Mouse (Mus musculus): ENCODE measurements around the gene Sox5. TPM values are rescaled to one million over a fixed set of nuclear protein-coding genes. Genes with fewer than 3 reads are reported as not detected.
A peak's percentile ranks its signal among the peaks of the same experiment; 100 is the strongest.

Gene Sox5
- polyA plus RNA-seq, 2 experiments = 1.6 to 1.7 TPM

DNA sequence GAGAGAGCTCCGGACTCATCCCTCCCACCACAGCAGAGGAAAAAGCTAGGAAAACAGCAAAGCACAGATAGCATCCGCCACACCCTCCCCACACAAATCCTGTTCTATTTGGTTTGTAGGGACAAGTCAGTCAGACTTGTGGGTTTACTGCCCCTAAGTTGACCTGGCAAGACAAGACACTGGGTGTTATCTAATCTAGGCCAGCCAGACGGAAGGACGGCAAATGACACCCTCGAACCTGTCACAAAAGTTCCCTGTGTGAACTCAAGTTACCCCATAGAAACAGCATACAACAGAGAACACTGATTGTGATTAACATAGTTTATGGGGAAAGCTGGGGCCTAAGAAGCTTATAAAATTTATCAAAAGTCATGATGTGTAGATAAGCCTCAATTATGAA is 76.8 kb downstream of the Sox5 start:
- no peak overlapping the region for H3K9ac ChIP-seq (replicated peaks)
- no peaks in the 10 kb centered on the region for H3K27me3 ChIP-seq (ENCODE audit: control insufficient read depth, insufficient read depth, low read length)
- no peaks in the 10 kb centered on the region for H3K9me3 ChIP-seq (ENCODE audit: control insufficient read depth, low read length)
- ATAC-seq (ENCODE audit: insufficient read depth) (peak; percentile 20; the same call in 1 of the 2 replicates), DNase-seq (ENCODE audit: low read depth in 3 of 3, low spot score in 3 of 3) (no peak)
- H3K4me2 ChIP-seq (ENCODE audit: low read depth) = no peak overlapping the region
- TF ChIP-seq EP300 (IDR thresholded peaks at IDR 0.05; ENCODE audit: low read depth) (0 out of 2 replicates have a peak, but pooled peaks have one; percentile 27), CTCF (IDR thresholded peaks at IDR 0.05; ENCODE audit: low read depth) (no peak)
- no peaks in the 10 kb centered on the region for H3K36me3 ChIP-seq (replicated peaks; ENCODE audit: control insufficient read depth, insufficient read depth, low read depth)
- H3K4me3 ChIP-seq (ENCODE audit: insufficient read depth in 1 of 2, low read depth in 2 of 2, low read length in 2 of 2) = no peak overlapping the region
- H3K4me1 ChIP-seq (replicated peaks; ENCODE audit: control insufficient read depth in 2 of 2, insufficient read depth in 2 of 2, low read length in 1 of 2) = peaks cover 6 to 24% of the 10 kb centered on the region in 2 experiments
- no peak overlapping the region for H3K27ac ChIP-seq
- 10% methylated on average over 5 of the region's 5 CpGs for WGBS (ENCODE audit: insufficient replicate concordance)

DNA sequence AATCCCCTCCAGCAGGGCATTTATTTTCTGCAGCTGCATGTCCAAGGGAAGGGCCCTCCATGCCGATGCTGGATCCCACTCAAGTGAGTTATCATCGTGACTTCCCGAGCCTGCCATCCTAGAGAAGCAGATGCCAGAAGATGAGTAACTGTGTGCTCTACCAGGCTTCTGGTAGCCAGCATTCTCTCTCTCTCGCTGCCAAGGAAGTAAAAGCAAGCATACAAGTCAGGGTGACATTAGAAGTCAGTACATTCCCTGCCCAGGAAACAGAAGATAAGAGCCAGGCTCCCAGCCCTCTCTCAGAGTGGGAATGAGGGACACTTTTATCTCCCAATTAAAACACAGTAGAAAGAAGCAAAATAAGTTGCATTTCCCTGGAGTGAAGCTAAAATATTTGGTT is 86.1 kb downstream of the Sox5 start:
- H3K9me3 ChIP-seq (ENCODE audit: control insufficient read depth, low read length) = no peaks in the 10 kb centered on the region
- no peak overlapping the region for H3K4me2 ChIP-seq (ENCODE audit: low read depth)
- no peaks in the 10 kb centered on the region; a peak in 1 of 4 replicates for H3K4me1 ChIP-seq (replicated peaks; ENCODE audit: control insufficient read depth in 2 of 2, insufficient read depth in 2 of 2, low read length in 1 of 2)
- H3K36me3 ChIP-seq (replicated peaks; ENCODE audit: control insufficient read depth, insufficient read depth, low read depth) = no peaks in the 10 kb centered on the region
- WGBS (ENCODE audit: insufficient replicate concordance) = 46% methylated on average over 4 of the region's 4 CpGs
- H3K27ac ChIP-seq = no peak overlapping the region
- DNase-seq (ENCODE audit: low read depth in 3 of 3, low spot score in 3 of 3) = no peak
- H3K4me3 ChIP-seq (ENCODE audit: insufficient read depth in 1 of 2, low read depth in 2 of 2, low read length in 2 of 2) = no peak overlapping the region
- TF ChIP-seq EP300 (IDR thresholded peaks at IDR 0.05; ENCODE audit: low read depth) = no peak
- TF ChIP-seq CTCF (IDR thresholded peaks at IDR 0.05; ENCODE audit: low read depth) = no peak
- no peaks in the 10 kb centered on the region for H3K27me3 ChIP-seq (ENCODE audit: control insufficient read depth, insufficient read depth, low read length)
- ATAC-seq (ENCODE audit: insufficient read depth) = no peak
- H3K9ac ChIP-seq (replicated peaks) = no peak overlapping the region

GRCm38 (mm10) chr6:144693211-144693899 is 88.4 kb downstream of the Sox5 start:
- Histone ChIP-seq H3K27ac (no peak overlapping the region), H3K4me2 (ENCODE audit: low read depth) (no peak overlapping the region), H3K4me3 (ENCODE audit: insufficient read depth in 1 of 2, low read depth in 2 of 2, low read length in 2 of 2) (no peak overlapping the region), H3K9me3 (ENCODE audit: control insufficient read depth, low read length) (no peaks in the 10 kb centered on the region), H3K27me3 (ENCODE audit: control insufficient read depth, insufficient read depth, low read length) (no peaks in the 10 kb centered on the region), H3K4me1 (replicated peaks; ENCODE audit: control insufficient read depth in 2 of 2, insufficient read depth in 2 of 2, low read length in 1 of 2) (no peaks in the 10 kb centered on the region; a peak in 1 of 4 replicates), H3K9ac (replicated peaks) (no peak overlapping the region), H3K36me3 (replicated peaks; ENCODE audit: control insufficient read depth, insufficient read depth, low read depth) (no peaks in the 10 kb centered on the region)
- 40% methylated on average over 7 of the region's 7 CpGs for WGBS (ENCODE audit: insufficient replicate concordance)
- TF ChIP-seq CTCF (IDR thresholded peaks at IDR 0.05; ENCODE audit: low read depth) (no peak), EP300 (IDR thresholded peaks at IDR 0.05; ENCODE audit: low read depth) (no peak)
- DNase-seq (ENCODE audit: low read depth in 3 of 3, low spot score in 3 of 3) (no peak), ATAC-seq (ENCODE audit: insufficient read depth) (no peak)

DNA sequence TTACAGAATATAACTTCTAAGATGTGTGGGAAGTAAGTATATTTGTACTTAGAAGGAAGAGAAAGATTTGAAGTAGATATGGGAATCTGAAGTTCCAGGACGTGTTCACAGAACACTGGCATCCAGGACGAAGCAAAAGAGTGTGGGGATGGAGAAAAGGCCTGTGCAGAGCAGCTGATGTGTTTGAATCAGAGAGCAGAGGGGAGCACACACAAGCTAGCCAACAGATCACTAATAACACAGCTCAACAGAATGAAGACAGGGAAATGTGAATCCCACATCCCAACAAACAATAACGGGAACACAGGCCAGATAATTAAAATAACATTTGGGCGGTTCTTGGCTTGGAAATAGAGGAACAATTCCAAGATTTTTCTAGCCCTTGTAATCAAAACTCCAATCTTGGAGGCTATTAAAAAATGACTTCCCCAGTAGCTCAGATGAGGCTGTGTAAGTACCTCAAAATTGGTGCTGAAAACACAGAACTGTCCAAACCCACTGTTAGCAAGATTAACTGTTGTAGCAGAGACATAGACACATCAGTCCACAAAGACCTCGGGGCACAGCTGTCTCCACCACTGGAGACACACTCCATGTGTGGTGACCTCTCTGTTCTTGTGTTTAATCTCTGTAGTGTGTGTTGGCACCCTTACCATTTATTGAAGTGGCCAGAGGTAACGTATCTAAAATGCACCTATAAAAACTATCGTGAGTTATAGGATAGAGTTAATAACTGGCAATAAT is 90.3 kb downstream of the Sox5 start:
- Histone ChIP-seq H3K36me3 (replicated peaks; ENCODE audit: control insufficient read depth, insufficient read depth, low read depth) (no peaks in the 10 kb centered on the region), H3K27ac (no peak overlapping the region), H3K4me1 (replicated peaks; ENCODE audit: control insufficient read depth in 2 of 2, insufficient read depth in 2 of 2, low read length in 1 of 2) (no peaks in the 10 kb centered on the region; a peak in 1 of 4 replicates), H3K9me3 (ENCODE audit: control insufficient read depth, low read length) (no peaks in the 10 kb centered on the region), H3K9ac (replicated peaks) (no peak overlapping the region), H3K4me3 (ENCODE audit: insufficient read depth in 1 of 2, low read depth in 2 of 2, low read length in 2 of 2) (no peak overlapping the region), H3K4me2 (ENCODE audit: low read depth) (no peak overlapping the region), H3K27me3 (ENCODE audit: control insufficient read depth, insufficient read depth, low read length) (no peaks in the 10 kb centered on the region)
- no peak for TF ChIP-seq CTCF (IDR thresholded peaks at IDR 0.05; ENCODE audit: low read depth)
- TF ChIP-seq EP300 (IDR thresholded peaks at IDR 0.05; ENCODE audit: low read depth) = no peak
- WGBS (ENCODE audit: insufficient replicate concordance) = 60% methylated on average over 7 of the region's 7 CpGs
- no peak for ATAC-seq (ENCODE audit: insufficient read depth)
- no peak for DNase-seq (ENCODE audit: low read depth in 3 of 3, low spot score in 3 of 3)

GRCm38 (mm10) chr6:144689076-144689475 is 92.7 kb downstream of the Sox5 start:
- Histone ChIP-seq H3K4me2 (ENCODE audit: low read depth) (no peak overlapping the region), H3K4me3 (ENCODE audit: insufficient read depth in 1 of 2, low read depth in 2 of 2, low read length in 2 of 2) (no peak overlapping the region), H3K9ac (replicated peaks) (no peak overlapping the region), H3K36me3 (replicated peaks; ENCODE audit: control insufficient read depth, insufficient read depth, low read depth) (no peaks in the 10 kb centered on the region), H3K27ac (no peak overlapping the region), H3K9me3 (ENCODE audit: control insufficient read depth, low read length) (no peaks in the 10 kb centered on the region), H3K27me3 (ENCODE audit: control insufficient read depth, insufficient read depth, low read length) (no peaks in the 10 kb centered on the region), H3K4me1 (replicated peaks; ENCODE audit: control insufficient read depth in 2 of 2, insufficient read depth in 2 of 2, low read length in 1 of 2) (no peaks in the 10 kb centered on the region; a peak in 1 of 4 replicates)
- ATAC-seq (ENCODE audit: insufficient read depth) = no peak
- no peak for DNase-seq (ENCODE audit: low read depth in 3 of 3, low spot score in 3 of 3)
- 65% methylated on average over 3 of the region's 3 CpGs for WGBS (ENCODE audit: insufficient replicate concordance)
- TF ChIP-seq CTCF (IDR thresholded peaks at IDR 0.05; ENCODE audit: low read depth) (no peak), EP300 (IDR thresholded peaks at IDR 0.05; ENCODE audit: low read depth) (no peak)

Data from liver, embryonic 14.5 days (tissue).